Mouse (Mus musculus) thymus, postnatal 14 days (tissue): Measurements from ENCODE around the gene Alas2.
A peak's percentile ranks its signal among the peaks of the same experiment; 100 is the strongest.

Experiments
- DNase-seq: peaks from one replicate; pipeline ENCODE4 v3.0.0; 2021

Gene Alas2

DNA sequence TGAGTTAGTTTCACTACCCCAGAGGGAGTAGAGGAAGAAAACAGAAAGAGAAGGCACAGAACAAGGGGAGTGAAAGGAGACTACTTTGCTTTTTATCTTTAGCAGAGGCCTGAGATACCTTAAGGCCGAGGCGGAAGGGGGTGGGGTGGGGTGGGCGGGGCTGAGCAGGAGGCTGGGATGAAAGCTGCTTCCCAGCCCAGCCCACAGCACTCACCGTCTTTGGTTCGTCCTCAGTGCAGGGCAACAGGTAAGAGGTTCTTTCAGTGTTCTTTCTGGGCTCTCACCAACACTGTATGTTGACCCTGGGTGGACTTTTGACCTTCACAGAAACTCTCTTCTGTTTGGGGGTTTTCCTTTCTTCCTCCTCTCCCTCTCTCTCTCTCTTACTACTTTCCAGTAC, at the start of gene Alas2:
TSS of gene Alas2 (plus strand) at position 137 of the 400 bp plus-strand sequence.
- no peak for DNase-seq

DNA sequence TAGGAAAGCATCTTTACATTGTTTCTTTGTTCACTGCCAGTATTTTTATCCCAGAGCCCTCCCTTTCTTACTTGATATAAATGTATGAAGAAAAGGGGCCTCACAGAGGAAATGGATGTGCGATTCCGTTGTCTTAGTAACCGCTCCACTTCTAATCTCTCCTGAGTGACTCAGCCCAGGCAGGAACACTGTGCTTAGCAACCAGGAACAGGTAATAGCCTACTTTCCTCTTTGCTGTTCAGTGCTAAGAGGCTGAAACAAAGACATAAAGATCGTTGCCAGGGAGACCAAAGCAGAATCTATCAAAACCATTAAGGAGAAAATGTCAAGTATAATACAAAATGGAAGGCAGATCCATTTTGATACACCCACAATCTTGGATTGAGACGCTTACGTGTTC, 38.5 kb upstream of the Alas2 start:
- no peak for DNase-seq

DNA sequence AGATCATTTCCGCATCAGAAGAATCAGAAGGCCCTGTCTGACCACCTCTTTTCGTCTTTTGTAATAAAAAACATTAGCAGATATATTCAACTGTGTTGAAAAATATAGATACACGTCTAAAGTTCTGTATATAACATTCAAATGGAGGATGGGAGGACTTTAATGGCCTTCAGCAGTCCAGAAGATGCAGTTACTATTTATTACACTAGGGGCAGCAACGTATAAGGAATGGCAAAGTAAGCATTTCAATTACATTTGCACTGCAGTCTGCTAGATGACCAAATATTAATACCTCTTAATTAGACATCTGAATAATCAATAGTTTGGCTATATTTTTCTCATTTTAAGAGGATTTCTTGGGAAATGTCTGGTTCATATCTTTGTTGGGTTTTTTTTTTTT, 36.5 kb upstream of the Alas2 start:
- peak; percentile 36 for DNase-seq

- no peak for DNase-seq
These were observed 35.9 kb upstream of the Alas2 start for GRCm38 (mm10) chrX:150511274-150511673.

- no peak for DNase-seq
These were observed 33.0 kb upstream of the Alas2 start for GRCm38 (mm10) chrX:150514127-150514526.

- no peak for DNase-seq
These were observed 31.2 kb upstream of the Alas2 start for GRCm38 (mm10) chrX:150516015-150516414.

DNA sequence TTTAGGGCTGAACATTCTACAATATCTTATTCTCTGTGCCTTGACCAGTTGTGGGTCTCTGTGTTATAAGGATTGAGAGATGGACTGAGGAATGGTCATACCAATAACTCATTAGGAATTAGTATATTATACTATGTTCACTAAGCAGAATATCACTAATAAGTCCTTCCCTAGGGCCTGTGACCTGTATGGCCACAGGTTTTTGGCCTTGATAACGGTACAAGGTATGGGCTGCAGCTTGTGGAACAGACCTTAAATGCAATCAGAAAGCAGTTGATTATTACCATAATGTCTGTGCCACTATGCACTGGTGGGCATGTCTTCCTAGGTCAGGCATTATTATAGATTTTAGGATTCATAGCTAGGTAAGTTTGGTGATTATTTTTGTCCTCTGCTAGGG, 30.7 kb upstream of the Alas2 start:
- no peak for DNase-seq

DNA sequence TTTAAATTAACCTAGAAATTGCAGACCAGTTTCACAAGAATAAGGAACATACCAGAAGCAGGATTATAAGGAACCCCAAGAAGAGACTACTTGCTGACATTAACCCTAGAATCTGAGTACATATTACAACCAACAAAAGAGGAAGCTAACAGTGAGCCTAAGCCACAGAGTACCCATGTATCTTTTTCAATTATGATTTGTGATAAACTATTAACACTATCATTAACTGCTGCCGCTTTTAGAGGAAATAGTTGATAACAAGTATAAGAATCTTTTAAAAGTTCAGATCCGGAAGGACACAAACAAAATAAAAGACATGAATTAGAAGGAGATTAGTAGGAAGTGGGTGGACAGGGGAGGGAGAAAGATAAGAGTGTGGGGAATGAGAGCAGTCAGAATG, 7.1 kb upstream of the Alas2 start:
- DNase-seq = no peak

DNA sequence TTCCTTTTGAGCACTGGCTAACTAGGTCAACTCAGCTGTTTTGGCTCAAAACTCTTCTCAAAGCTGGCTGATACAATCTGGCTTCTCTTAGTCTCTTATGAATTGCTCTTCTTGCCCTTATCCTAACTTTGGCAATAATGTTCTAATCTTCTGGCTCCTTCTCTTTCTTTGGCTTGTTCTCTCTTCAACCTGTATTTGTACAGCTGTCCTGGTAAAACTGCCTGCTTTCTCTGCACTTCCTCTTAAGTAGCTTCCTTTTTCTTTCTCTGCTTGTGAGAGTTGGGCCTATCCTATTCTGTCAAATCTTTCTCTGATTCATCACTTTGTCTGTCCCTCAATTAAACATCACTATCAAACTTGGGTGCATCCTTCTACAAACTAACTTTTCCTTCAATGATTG, 5.5 kb upstream of the Alas2 start:
- DNase-seq = no peak

GRCm38 (mm10) chrX:150549639-150550038, 2.5 kb downstream of the Alas2 start:
- DNase-seq = no peak

DNA sequence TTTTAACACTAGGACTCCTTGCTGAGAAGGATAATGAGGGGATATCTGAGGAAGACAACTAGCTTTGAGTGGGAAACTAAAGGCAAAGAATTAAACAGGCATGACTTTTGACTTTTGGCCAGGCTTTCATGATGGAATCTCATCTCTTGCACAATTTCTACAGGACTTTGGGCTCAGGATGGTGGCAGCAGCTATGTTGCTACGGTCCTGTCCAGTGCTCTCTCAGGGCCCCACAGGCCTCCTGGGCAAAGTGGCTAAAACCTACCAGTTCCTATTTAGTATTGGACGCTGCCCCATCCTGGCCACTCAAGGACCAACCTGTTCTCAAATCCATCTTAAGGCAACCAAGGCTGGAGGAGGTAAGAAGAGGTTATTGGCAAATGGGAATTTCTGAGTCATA, 4.8 kb downstream of the Alas2 start:
- DNase-seq = no peak

- DNase-seq = no peak
These were observed 6.9 kb downstream of the Alas2 start for GRCm38 (mm10) chrX:150554032-150554431.

- no peak for DNase-seq
These were observed 17.6 kb downstream of the Alas2 start for GRCm38 (mm10) chrX:150564644-150565357.

GRCm38 (mm10) chrX:150581921-150582320, 34.7 kb downstream of the Alas2 start:
- no peak for DNase-seq

- no peak for DNase-seq
These were observed 37.9 kb downstream of the Alas2 start for GRCm38 (mm10) chrX:150585116-150585515.

DNA sequence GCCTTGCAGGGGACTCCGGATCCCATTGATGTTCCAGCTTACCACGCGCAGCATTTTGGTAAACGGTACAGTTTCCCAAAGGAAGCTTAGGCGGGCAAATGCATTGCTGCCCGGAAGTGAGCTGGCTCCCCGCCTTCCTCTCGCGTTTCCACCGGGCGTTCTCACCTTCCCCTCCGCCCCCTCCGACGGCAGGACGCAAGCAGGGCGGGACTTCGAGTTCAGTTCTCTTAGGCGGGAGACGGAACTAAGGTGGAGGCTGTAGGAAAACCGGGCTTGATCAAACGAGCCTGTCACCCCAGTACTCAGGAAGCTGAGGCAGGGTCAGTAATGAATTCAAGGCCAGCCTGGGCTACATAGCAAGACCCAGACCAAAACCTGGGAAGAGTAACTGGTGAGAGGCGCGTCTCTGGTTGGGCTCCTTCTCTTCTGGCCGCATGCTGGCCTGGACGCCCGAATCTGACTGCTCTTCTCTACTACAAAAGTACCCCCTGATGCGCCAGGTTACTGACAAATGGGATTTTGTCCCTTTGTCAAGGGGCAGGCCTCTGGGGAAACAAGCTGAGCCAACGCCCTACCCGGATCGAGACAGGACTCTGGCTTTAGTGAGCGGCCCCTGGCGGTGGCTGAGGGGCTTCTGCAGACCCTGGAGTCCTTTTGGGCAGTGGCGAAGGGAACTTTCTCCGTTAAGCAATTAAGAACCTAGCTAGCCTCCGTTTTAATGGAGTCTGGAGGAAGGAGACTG, 41.0 kb downstream of the Alas2 start, which contains the start of gene Pfkfb1:
TSS of gene Pfkfb1 (plus strand) at position 207 of the 742 bp plus-strand sequence.
- peak; percentile 81 for DNase-seq

GRCm38 (mm10) chrX:150589696-150590095, 42.5 kb downstream of the Alas2 start, which contains the start of gene Apex2:
Gene Apex2 (minus strand): TSS chrX:150589868.
- DNase-seq = no peak

- DNase-seq = no peak
These were observed 46.3 kb downstream of the Alas2 start for GRCm38 (mm10) chrX:150593266-150594035.

- no peak for DNase-seq
These were observed 47.0 kb downstream of the Alas2 start for GRCm38 (mm10) chrX:150594176-150594575.

DNA sequence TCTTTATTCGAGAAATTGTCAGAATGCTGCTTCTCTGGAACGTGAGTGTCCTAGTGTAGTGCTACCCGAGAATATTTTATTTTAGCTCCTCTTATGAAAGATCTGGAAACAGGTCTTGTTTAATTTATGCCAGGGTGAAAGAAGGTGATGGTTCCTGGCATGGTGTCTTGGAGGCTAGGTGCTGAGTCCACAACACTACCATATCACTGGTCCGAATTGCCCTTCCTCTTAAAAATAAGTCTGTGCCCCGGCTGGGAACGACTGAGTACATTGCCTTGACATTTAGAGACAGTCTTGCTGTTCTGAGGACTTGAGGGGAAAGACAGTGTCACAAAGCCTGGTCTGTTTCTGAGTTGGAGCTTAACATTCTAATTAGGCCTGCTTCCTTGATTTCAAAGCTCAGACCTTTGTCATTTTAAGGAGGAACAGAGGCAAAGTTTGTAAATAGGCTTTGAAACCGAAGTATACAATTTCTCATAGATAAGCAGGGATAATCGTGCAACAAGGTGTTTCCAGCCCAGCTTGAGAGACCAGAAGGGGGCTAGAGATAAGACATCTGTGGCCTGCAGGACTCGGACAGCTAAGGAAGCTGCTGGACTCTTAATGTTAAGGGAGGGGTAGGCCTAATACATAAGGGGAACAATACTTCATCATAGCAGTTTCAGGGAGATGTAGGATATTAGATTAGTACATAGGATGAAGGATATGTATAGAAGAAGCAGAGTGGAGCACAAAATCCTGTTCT, 48.0 kb downstream of the Alas2 start:
- DNase-seq = no peak

DNA sequence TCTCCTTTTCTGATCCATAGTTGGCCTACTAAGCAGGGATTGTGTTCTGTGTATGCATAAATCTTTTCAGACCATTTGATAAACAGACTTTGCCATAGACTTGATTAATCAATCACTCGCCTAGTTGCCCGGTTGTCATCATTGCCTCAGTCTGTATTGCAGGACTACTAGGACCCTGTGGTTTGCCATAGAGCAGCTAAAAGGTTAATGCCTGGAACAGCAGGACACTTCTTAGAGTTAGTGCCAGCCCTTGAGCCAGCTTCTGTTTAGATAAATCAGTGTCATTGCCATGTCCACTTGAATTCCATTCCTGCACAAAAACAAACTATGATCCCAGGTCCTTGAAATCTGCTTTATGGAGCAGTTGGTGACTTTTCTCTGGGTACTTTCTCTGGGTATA, 51.7 kb downstream of the Alas2 start:
- no peak for DNase-seq
